In genomic region chr14:34107594-34107993, GRCm38 (mm10) we compare ENCODE assay signal across 42 mouse cellular contexts. TPM values are rescaled to one million over a fixed set of nuclear protein-coding genes. Genes with fewer than 3 reads are reported as not detected.
"Had no signal": no experiment of that assay in that cellular context is flagged by ENCODE, and none has a peak within 500 bp of the region (broad histone marks: within the 10 kb centered on the region; RNA-seq: fewer than 3 reads in every experiment).

No protein-coding gene starts in this region.

- ATAC-seq: hindbrain, postnatal 0 days; intestine, embryonic 16.5 days had no signal

- DNase-seq: gastrocnemius, adult 2 months; gastrocnemius, postnatal 10 days; gastrocnemius, postnatal 25 days; heart, adult 18-20 months; heart, postnatal 14 days; kidney, adult 11 months; kidney, adult 2 months; kidney, adult 9 months; kidney, postnatal 14 days; kidney, postnatal 36 days; layer of hippocampus, adult 9-11 months; layer of hippocampus, postnatal 36 days; liver; liver, embryonic 13.5 days had no signal

- H3K9ac ChIP-seq: heart, embryonic 13.5 days; heart, embryonic 15.5 days; hindbrain, embryonic 13.5 days; hindbrain, embryonic 15.5 days; kidney, embryonic 15.5 days; limb, embryonic 12.5 days; liver, embryonic 13.5 days; liver, embryonic 15.5 days had no signal

- H3K27ac ChIP-seq: gastrocnemius, adult 2 months; heart, embryonic 13.5 days; heart, embryonic 15.5 days; hindbrain, embryonic 13.5 days; hindbrain, embryonic 15.5 days; hindbrain, postnatal 0 days; kidney, embryonic 15.5 days; kidney, postnatal 0 days; limb, embryonic 10.5 days; limb, embryonic 12.5 days; liver, embryonic 13.5 days; liver, embryonic 15.5 days had no signal

- H3K36me3 ChIP-seq: heart, embryonic 13.5 days; heart, embryonic 15.5 days; hindbrain, embryonic 13.5 days; hindbrain, embryonic 15.5 days; kidney, embryonic 15.5 days; limb, embryonic 10.5 days; limb, embryonic 12.5 days; liver, embryonic 13.5 days; liver, embryonic 15.5 days had no signal

- H3K9me3 ChIP-seq: heart, embryonic 13.5 days; heart, embryonic 15.5 days; hindbrain, embryonic 13.5 days; hindbrain, embryonic 15.5 days; kidney, embryonic 15.5 days; limb, embryonic 10.5 days; limb, embryonic 12.5 days; liver, embryonic 13.5 days; liver, embryonic 15.5 days had no signal

- H3K4me2 ChIP-seq: heart, embryonic 11.5 days; heart, embryonic 13.5 days; heart, embryonic 15.5 days; hindbrain, embryonic 13.5 days; hindbrain, embryonic 15.5 days; kidney, embryonic 15.5 days; limb, embryonic 12.5 days; liver, embryonic 11.5 days; liver, embryonic 13.5 days; liver, embryonic 15.5 days had no signal

- H3K4me3 ChIP-seq: gastrocnemius, adult 2 months; heart, embryonic 13.5 days; heart, embryonic 15.5 days; hindbrain, embryonic 13.5 days; hindbrain, embryonic 15.5 days; kidney, embryonic 15.5 days; limb, embryonic 10.5 days; limb, embryonic 12.5 days; liver, embryonic 13.5 days; liver, embryonic 15.5 days had no signal

- H3K27me3 ChIP-seq: heart, embryonic 13.5 days; heart, embryonic 15.5 days; hindbrain, embryonic 13.5 days; hindbrain, embryonic 15.5 days; kidney, embryonic 15.5 days; limb, embryonic 12.5 days; liver, embryonic 13.5 days; liver, embryonic 15.5 days had no signal

- H3K4me1 ChIP-seq: hindbrain, embryonic 13.5 days; hindbrain, embryonic 15.5 days; limb, embryonic 10.5 days; liver, embryonic 13.5 days had no signal

RNA-seq across cellular contexts. Expression of gene A630023A22Rik, which starts 5.0 kb away (rescaled TPM):
- total RNA-seq: gastrocnemius, adult 2 months; gastrocnemius, postnatal 10 days; gastrocnemius, postnatal 25 days; gastrocnemius, postnatal 4 days; heart, adult 18-20 months; heart, adult 8-10 months; heart, postnatal 14 days; hematopoietic stem cell, adult 5-6 weeks; layer of hippocampus, adult 18-20 months; layer of hippocampus, adult 8-10 months; layer of hippocampus, postnatal 14 days; layer of hippocampus, postnatal 36 days; left cerebral cortex, adult 18-20 months; left cerebral cortex, adult 8-10 months; left cerebral cortex, postnatal 10 days; left cerebral cortex, postnatal 36 days had no signal
- polyA plus RNA-seq: heart, embryonic 11.5 days; heart, embryonic 13.5 days; heart, embryonic 15.5 days; heart, postnatal 0 days; hindbrain, embryonic 11.5 days; hindbrain, embryonic 13.5 days; hindbrain, embryonic 15.5 days; hindbrain, postnatal 0 days; kidney, adult 2 months; kidney, postnatal 0 days; large intestine, adult 2 months; limb, embryonic 10.5 days; limb, embryonic 12.5 days; limb, embryonic 14.5 days; liver, embryonic 11.5 days; liver, embryonic 13.5 days; liver, embryonic 15.5 days had no signal

RNA-seq across cellular contexts. Expression of gene Anxa8, which starts 21.8 kb away (rescaled TPM):
- total RNA-seq: hematopoietic stem cell, adult 5-6 weeks; hindbrain, postnatal 0 days had no signal
- polyA plus RNA-seq: hindbrain, embryonic 13.5 days had no signal

RNA-seq across cellular contexts. Expression of gene Npy4r, which starts 44.7 kb away (rescaled TPM):
- total RNA-seq: hematopoietic stem cell, adult 5-6 weeks; layer of hippocampus, adult 18-20 months; layer of hippocampus, adult 8-10 months; layer of hippocampus, postnatal 36 days; left cerebral cortex, adult 18-20 months; left cerebral cortex, adult 8-10 months; left cerebral cortex, postnatal 10 days; left cerebral cortex, postnatal 36 days had no signal
- polyA plus RNA-seq: hindbrain, embryonic 11.5 days; limb, embryonic 10.5 days; limb, embryonic 12.5 days; liver, embryonic 13.5 days had no signal

RNA-seq across cellular contexts. Expression of gene Antxrl, which starts 55.1 kb away (rescaled TPM):
- total RNA-seq: gastrocnemius, adult 2 months; gastrocnemius, postnatal 10 days; gastrocnemius, postnatal 25 days; gastrocnemius, postnatal 4 days; heart, adult 18-20 months; heart, adult 8-10 months; heart, postnatal 14 days; hematopoietic stem cell, adult 5-6 weeks; hindbrain, postnatal 0 days; layer of hippocampus, adult 18-20 months; layer of hippocampus, adult 8-10 months; layer of hippocampus, postnatal 14 days; layer of hippocampus, postnatal 36 days; left cerebral cortex, adult 18-20 months; left cerebral cortex, adult 8-10 months; left cerebral cortex, postnatal 10 days; left cerebral cortex, postnatal 36 days had no signal
- polyA plus RNA-seq: heart, embryonic 11.5 days; heart, embryonic 13.5 days; heart, embryonic 15.5 days; heart, postnatal 0 days; hindbrain, embryonic 11.5 days; hindbrain, embryonic 13.5 days; hindbrain, embryonic 15.5 days; hindbrain, postnatal 0 days; intestine, embryonic 14.5 days; intestine, embryonic 16.5 days; kidney, adult 2 months; kidney, embryonic 15.5 days; kidney, postnatal 0 days; large intestine, adult 2 months; limb, embryonic 10.5 days; limb, embryonic 12.5 days; limb, embryonic 14.5 days; liver, embryonic 11.5 days; liver, embryonic 13.5 days; liver, embryonic 15.5 days had no signal
